Mouse (Mus musculus) forebrain, embryonic 15.5 days (tissue): ENCODE results near the gene Lrrc4. TPM values are rescaled to one million over a fixed set of nuclear protein-coding genes. Genes with fewer than 3 reads are reported as not detected.

Source experiments
- ATAC-seq: fragments of 200-750 bp; cut with Nextera tagmentation; replicated peaks from 2 replicates; pipeline ENCODE4 v1.8.0; 2017; ENCODE audit warnings: mild to moderate bottlenecking, moderate TSS enrichment, moderate library complexity
- H3K27ac ChIP-seq: fragments of 300-500 bp; sonication (generic); replicated peaks from 2 replicates; pipeline ENCODE4 v1.5.1; 2015; ENCODE audit warnings: mild to moderate bottlenecking, inconsistent platforms
- H3K27me3 ChIP-seq: fragments of 300-500 bp; sonication (generic); 2 replicates; pipeline ENCODE4 v1.6.1; 2015; ENCODE audit warnings: inconsistent platforms
- H3K36me3 ChIP-seq: fragments of 300-500 bp; sonication (generic); 2 replicates; pipeline ENCODE4 v1.6.1; 2015; ENCODE audit warnings: mild to moderate bottlenecking, inconsistent platforms
- H3K4me1 ChIP-seq: fragments of 300-500 bp; sonication (generic); 2 replicates; pipeline ENCODE4 v1.6.1; 2015; ENCODE audit warnings: inconsistent platforms
- H3K4me2 ChIP-seq: fragments of 300-500 bp; sonication (generic); replicated peaks from 2 replicates; pipeline ENCODE4 v1.6.1; 2015; ENCODE audit warnings: mild to moderate bottlenecking, inconsistent platforms
- H3K4me3 ChIP-seq: fragments of 300-500 bp; sonication (generic); 2 replicates; pipeline ENCODE4 v1.5.1; 2015; ENCODE audit warnings: mild to moderate bottlenecking, inconsistent platforms
- H3K9ac ChIP-seq: fragments of 300-500 bp; sonication (generic); replicated peaks from 2 replicates; pipeline ENCODE4 v1.6.1; 2015; ENCODE audit warnings: mild to moderate bottlenecking, inconsistent platforms
- H3K9me3 ChIP-seq: fragments of 300-500 bp; sonication (generic); 2 replicates; pipeline ENCODE4 v1.6.1; 2016; ENCODE audit warnings: inconsistent platforms
- WGBS: fragments of 180-500 bp; shearing (Covaris S2); methylation state at CpG from one replicate; pipeline ENCODE4 v1.1.7; 2015; ENCODE audit warnings: mixed read lengths; 5-methylcytosine and 5-hydroxymethylcytosine counted together
- polyA plus RNA-seq: library from polyadenylated mRNA; unstranded; fragments of >200 nt; fragmentation: Nextera tagmentation; extraction: Ambion mirVana; gene quantifications from 2 replicates; pipeline ENCODE4 v1.2.1, GENCODE M21; 2015

The Lrrc4 gene
- polyA plus RNA-seq, 1 experiment from 2014 or later: 6.5 TPM

- no peaks in the 10 kb centered on the region for H3K27me3 ChIP-seq
- no peaks in the 10 kb centered on the region for H3K36me3 ChIP-seq
- H3K27ac ChIP-seq: peak overlapping the region; percentile 84; the same call in 1 of the 2 replicates
- no peak overlapping the region for H3K4me2 ChIP-seq
- ATAC-seq: no peak
- WGBS: 86% methylated on average over 4 of the region's 4 CpGs
- H3K9ac ChIP-seq: no peak overlapping the region
- no peaks in the 10 kb centered on the region for H3K9me3 ChIP-seq
- H3K4me3 ChIP-seq: no peak overlapping the region
- peaks cover 32% of the 10 kb centered on the region for H3K4me1 ChIP-seq
Measured at GRCm38 (mm10) chr6:28614856-28615255, 216.7 kb downstream of the Lrrc4 start.

- peaks cover 19% of the 10 kb centered on the region for H3K4me1 ChIP-seq
- WGBS: 86% methylated on average over 4 of the region's 4 CpGs
- no peak overlapping the region for H3K4me2 ChIP-seq
- no peaks in the 10 kb centered on the region for H3K27me3 ChIP-seq
- H3K36me3 ChIP-seq: no peaks in the 10 kb centered on the region
- H3K4me3 ChIP-seq: no peak overlapping the region
- H3K9ac ChIP-seq: no peak overlapping the region
- no peak for ATAC-seq
- H3K9me3 ChIP-seq: no peaks in the 10 kb centered on the region
- no peak overlapping the region for H3K27ac ChIP-seq
Measured at GRCm38 (mm10) chr6:28613441-28613840, 218.1 kb downstream of the Lrrc4 start.

Other genes starting within 250 kb of the Lrrc4 start
- not detected in 2 replicates for gene Lep, start 228.5 kb upstream of the Lrrc4 start, polyA plus RNA-seq